Mouse (Mus musculus): ENCODE results near the gene Gkn3. TPM values are rescaled to one million over a fixed set of nuclear protein-coding genes. Genes with fewer than 3 reads are reported as not detected.

The Gkn3 gene
- polyA plus RNA-seq (2014; fragmentation: Nextera tagmentation; extraction: Ambion mirVana): not detected in 2 replicates

DNA sequence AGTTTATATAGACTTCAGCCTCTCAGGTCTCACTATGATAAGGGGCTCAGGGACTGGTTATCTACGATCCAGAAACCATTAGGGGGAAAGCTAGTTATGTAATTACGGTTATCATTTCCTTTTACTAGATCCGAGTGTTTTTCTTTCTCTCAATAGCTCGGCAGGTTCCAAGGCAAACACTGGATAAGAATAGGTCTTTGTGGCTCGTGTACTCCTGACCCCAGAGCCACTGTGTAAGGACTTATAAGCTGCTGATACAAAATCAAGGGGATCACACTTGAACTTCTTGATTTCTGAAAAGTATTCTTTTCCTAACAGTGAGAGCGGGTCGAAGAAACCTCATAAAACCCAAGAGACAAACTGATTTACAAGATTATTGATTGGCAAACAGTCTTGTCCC, at the start of gene Gkn3:
Gene Gkn3, minus strand, starts transcription at position 59 of the 400 bp plus-strand sequence.
- no peak for ATAC-seq (ENCODE audit: low FRiP score, low TSS enrichment)
- 44% methylated on average over 7 of the region's 7 CpGs for WGBS
- Histone ChIP-seq H3K36me3 (ENCODE audit: control insufficient read depth, insufficient read depth, low read length) (no peaks in the 10 kb centered on the region), H3K4me2 (replicated peaks; ENCODE audit: low read depth, low read length) (no peak within 1 kb of the TSS), H3K27me3 (ENCODE audit: control insufficient read depth, insufficient read depth, low read length) (peaks cover 4% of the 10 kb centered on the region), H3K27ac (ENCODE audit: low read depth, low read length) (no peak within 1 kb of the TSS), H3K9me3 (ENCODE audit: control insufficient read depth, low read length) (no peaks in the 10 kb centered on the region), H3K9ac (ENCODE audit: low read depth, low read length) (no peak within 1 kb of the TSS), H3K4me1 (ENCODE audit: control insufficient read depth, insufficient read depth, low read length) (0 out of 2 replicates have a peak, but pooled peaks cover 4% of the 10 kb centered on the region), H3K4me3 (ENCODE audit: low read length) (no peak within 1 kb of the TSS)

DNA sequence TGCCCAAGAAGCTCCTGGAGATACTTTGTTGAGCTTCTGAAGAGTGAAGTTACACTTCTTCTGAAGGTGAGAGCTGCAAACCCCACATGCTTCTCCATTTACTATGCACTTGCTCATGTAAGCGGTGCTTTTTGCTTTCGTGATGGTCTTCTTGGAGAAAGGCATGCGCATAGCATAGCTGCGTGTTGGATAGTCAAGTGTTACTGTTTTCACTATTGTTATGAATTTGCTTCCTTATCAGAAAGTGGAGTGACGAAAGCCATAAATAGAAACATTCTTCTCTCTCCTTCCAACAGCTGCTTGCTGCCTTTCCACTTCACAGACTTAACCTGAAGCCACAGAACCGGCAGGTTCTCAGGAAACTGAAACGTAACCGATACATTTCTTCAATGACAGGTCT, 48.0 kb upstream of the Gkn3 start:
- Histone ChIP-seq H3K4me1 (ENCODE audit: control insufficient read depth, insufficient read depth, low read length) (no peaks in the 10 kb centered on the region), H3K27ac (ENCODE audit: low read depth, low read length) (no peak overlapping the region), H3K4me3 (ENCODE audit: low read length) (no peak overlapping the region), H3K27me3 (ENCODE audit: control insufficient read depth, insufficient read depth, low read length) (no peaks in the 10 kb centered on the region), H3K4me2 (replicated peaks; ENCODE audit: low read depth, low read length) (no peak overlapping the region), H3K9ac (ENCODE audit: low read depth, low read length) (no peak overlapping the region), H3K9me3 (ENCODE audit: control insufficient read depth, low read length) (no peaks in the 10 kb centered on the region), H3K36me3 (ENCODE audit: control insufficient read depth, insufficient read depth, low read length) (no peaks in the 10 kb centered on the region)
- WGBS: 86% methylated on average over 8 of the region's 8 CpGs
- no peak for ATAC-seq (ENCODE audit: low FRiP score, low TSS enrichment)

DNA sequence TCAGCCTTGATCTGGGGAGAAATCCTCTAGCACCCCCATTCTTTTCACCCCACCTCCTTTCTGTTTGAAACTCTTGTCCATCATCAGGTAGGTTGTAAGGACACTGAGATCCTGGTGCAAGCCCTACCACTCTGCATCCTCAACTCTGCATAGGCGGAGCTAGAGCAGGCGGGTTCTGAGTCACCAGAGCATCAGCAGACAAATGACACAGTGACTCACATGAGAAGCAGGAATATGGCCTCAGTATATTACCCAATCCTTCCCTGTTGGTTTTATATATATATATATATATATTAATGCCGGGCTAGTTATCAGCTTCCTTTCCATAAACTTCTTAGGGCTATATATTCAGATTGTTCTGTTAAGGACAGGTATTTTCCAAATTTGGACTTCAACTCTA, 47.1 kb upstream of the Gkn3 start:
- no peaks in the 10 kb centered on the region for H3K4me1 ChIP-seq (ENCODE audit: control insufficient read depth, insufficient read depth, low read length)
- no peak overlapping the region for H3K4me2 ChIP-seq (replicated peaks; ENCODE audit: low read depth, low read length)
- 89% methylated on average over 3 of the region's 3 CpGs for WGBS
- H3K9me3 ChIP-seq (ENCODE audit: control insufficient read depth, low read length): no peaks in the 10 kb centered on the region
- no peaks in the 10 kb centered on the region for H3K27me3 ChIP-seq (ENCODE audit: control insufficient read depth, insufficient read depth, low read length)
- H3K4me3 ChIP-seq (ENCODE audit: low read length): no peak overlapping the region
- H3K36me3 ChIP-seq (ENCODE audit: control insufficient read depth, insufficient read depth, low read length): no peaks in the 10 kb centered on the region
- no peak overlapping the region for H3K27ac ChIP-seq (ENCODE audit: low read depth, low read length)
- no peak overlapping the region for H3K9ac ChIP-seq (ENCODE audit: low read depth, low read length)
- ATAC-seq (ENCODE audit: low FRiP score, low TSS enrichment): no peak

DNA sequence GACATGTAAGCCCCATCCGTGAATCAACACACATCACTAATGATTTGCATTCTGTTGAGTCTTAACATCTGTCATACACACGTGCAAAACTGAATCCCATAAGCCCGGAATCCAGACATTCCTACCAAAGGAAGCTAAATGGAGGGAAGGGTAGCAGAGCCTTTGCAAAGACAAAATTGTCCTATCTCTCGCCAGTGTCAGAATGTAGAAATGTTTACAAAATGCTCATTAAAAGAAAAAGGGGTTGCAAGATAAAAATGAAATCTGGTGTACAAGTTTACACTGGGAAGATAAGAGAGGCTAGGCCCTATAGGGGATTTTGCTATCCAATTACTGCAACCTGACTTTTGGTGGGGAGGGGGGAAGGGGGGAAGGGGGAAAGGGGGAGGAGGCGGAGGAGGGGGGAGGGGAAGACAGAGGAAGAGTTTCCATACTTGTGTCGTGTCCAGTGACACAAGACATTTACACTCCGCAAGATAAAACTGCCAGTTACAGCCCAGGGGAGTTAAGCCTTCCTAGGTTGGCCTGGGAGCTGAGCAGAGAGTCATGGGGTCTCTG, 39.8 kb upstream of the Gkn3 start, which contains the start of gene Bmp10:
Gene Bmp10, plus strand, starts transcription at position 508 of the 558 bp plus-strand sequence.
- no peak within 1 kb of the TSS for H3K4me2 ChIP-seq (replicated peaks; ENCODE audit: low read depth, low read length)
- no peaks in the 10 kb centered on the region for H3K4me1 ChIP-seq (ENCODE audit: control insufficient read depth, insufficient read depth, low read length)
- H3K36me3 ChIP-seq (ENCODE audit: control insufficient read depth, insufficient read depth, low read length): no peaks in the 10 kb centered on the region
- ATAC-seq (ENCODE audit: low FRiP score, low TSS enrichment): no peak
- H3K27me3 ChIP-seq (ENCODE audit: control insufficient read depth, insufficient read depth, low read length): no peaks in the 10 kb centered on the region
- H3K9me3 ChIP-seq (ENCODE audit: control insufficient read depth, low read length): no peaks in the 10 kb centered on the region
- no peak within 1 kb of the TSS for H3K27ac ChIP-seq (ENCODE audit: low read depth, low read length)
- WGBS: 63% methylated on average over 7 of the region's 7 CpGs
- no peak within 1 kb of the TSS for H3K4me3 ChIP-seq (ENCODE audit: low read length)
- H3K9ac ChIP-seq (ENCODE audit: low read depth, low read length): no peak within 1 kb of the TSS

DNA sequence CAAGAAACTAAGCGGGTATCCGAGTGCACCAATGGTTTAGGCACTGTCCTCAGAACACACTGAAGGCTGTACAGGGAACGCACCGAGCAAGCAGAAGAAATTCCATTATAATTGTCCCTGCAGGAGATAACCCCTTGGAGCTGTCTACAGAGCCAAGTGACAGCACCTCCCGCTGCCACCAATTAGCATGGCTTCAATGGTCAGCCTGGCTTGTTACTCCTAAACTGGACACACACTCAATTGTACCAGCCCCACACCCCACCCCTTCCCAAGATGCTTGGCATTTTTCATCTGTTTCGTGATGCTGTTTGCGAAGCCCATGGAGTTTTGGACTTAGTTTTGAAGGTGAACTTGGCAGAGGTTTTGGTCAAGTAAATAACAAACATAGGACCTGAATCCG, 38.9 kb upstream of the Gkn3 start:
- WGBS: 90% methylated on average over 8 of the region's 8 CpGs

DNA sequence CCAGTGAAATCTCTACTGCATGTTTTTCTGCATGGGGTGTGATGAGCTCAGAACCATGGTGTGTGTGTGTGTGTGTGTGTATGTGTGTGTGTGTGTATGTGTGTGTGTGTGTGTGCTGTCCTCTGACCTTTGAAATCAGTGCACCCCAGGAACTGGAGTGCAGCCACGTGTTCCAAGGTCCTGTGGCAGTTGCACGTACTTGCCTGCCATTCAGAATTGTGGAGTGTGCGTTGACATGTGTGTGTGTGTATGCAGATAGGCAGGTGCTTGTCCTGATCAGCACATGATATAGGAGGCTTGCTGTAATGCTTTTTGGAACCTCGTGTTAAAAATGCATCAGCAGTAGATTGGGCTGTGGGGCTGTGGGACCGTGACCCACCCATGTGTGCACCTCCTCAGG, 38.2 kb upstream of the Gkn3 start:
- H3K9ac ChIP-seq (ENCODE audit: low read depth, low read length): no peak overlapping the region
- no peak overlapping the region for H3K4me3 ChIP-seq (ENCODE audit: low read length)
- ATAC-seq (ENCODE audit: low FRiP score, low TSS enrichment): no peak
- 78% methylated on average over 5 of the region's 5 CpGs for WGBS
- H3K4me2 ChIP-seq (replicated peaks; ENCODE audit: low read depth, low read length): no peak overlapping the region
- no peaks in the 10 kb centered on the region for H3K27me3 ChIP-seq (ENCODE audit: control insufficient read depth, insufficient read depth, low read length)
- no peaks in the 10 kb centered on the region for H3K36me3 ChIP-seq (ENCODE audit: control insufficient read depth, insufficient read depth, low read length)
- no peak overlapping the region for H3K27ac ChIP-seq (ENCODE audit: low read depth, low read length)
- H3K4me1 ChIP-seq (ENCODE audit: control insufficient read depth, insufficient read depth, low read length): no peaks in the 10 kb centered on the region
- H3K9me3 ChIP-seq (ENCODE audit: control insufficient read depth, low read length): no peaks in the 10 kb centered on the region

More for the DNA sequence above, 38.9 kb upstream of the Gkn3 start:
- no peak for ATAC-seq (ENCODE audit: low FRiP score, low TSS enrichment)
- H3K27me3 ChIP-seq (ENCODE audit: control insufficient read depth, insufficient read depth, low read length): no peaks in the 10 kb centered on the region
- H3K4me2 ChIP-seq (replicated peaks; ENCODE audit: low read depth, low read length): no peak overlapping the region
- no peak overlapping the region for H3K4me3 ChIP-seq (ENCODE audit: low read length)
- H3K27ac ChIP-seq (ENCODE audit: low read depth, low read length): no peak overlapping the region
- H3K4me1 ChIP-seq (ENCODE audit: control insufficient read depth, insufficient read depth, low read length): no peaks in the 10 kb centered on the region
- H3K36me3 ChIP-seq (ENCODE audit: control insufficient read depth, insufficient read depth, low read length): no peaks in the 10 kb centered on the region
- no peak overlapping the region for H3K9ac ChIP-seq (ENCODE audit: low read depth, low read length)
- no peaks in the 10 kb centered on the region for H3K9me3 ChIP-seq (ENCODE audit: control insufficient read depth, low read length)

DNA sequence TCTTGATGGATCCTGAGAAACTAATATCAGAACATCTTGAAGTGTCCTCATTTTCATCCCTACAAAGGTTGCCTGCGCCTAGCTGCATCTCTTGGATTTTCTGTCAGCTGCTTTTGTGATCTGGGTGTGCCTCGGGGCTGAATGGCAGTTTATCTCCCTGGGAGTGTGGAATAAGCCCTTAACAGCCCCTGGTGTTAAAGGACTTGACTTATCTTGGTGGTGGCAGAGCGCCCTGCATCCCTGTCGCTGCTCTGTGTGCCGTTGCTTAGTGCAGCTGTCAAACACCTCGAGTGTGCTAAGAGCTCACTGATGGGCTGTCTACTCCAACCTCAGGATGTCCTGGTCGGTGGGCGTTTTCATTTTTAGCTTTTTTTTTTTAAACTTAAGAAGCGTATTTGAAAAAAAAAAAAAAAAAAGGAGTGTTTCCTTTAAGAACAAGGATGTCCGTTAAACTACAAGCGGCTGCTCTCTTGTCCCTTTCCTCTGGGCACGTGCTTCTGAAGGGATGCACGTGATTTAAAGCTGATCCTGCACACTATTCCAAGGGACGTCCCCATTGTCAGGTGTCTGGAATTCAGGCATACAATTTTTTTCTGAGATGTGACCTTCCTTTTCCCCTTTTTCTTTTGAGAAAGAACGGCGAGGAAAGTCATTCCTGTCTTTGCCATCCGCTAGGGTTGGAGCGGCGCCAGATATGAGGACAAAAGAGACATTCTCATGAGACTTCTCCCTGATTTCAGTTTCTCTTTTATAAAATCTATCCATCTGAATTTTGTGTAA, 35.5 kb upstream of the Gkn3 start:
- Histone ChIP-seq H3K36me3 (ENCODE audit: control insufficient read depth, insufficient read depth, low read length) (no peaks in the 10 kb centered on the region), H3K9me3 (ENCODE audit: control insufficient read depth, low read length) (no peaks in the 10 kb centered on the region), H3K9ac (ENCODE audit: low read depth, low read length) (no peak overlapping the region), H3K4me3 (ENCODE audit: low read length) (no peak overlapping the region), H3K4me1 (ENCODE audit: control insufficient read depth, insufficient read depth, low read length) (no peaks in the 10 kb centered on the region), H3K27me3 (ENCODE audit: control insufficient read depth, insufficient read depth, low read length) (no peaks in the 10 kb centered on the region), H3K27ac (ENCODE audit: low read depth, low read length) (no peak overlapping the region), H3K4me2 (replicated peaks; ENCODE audit: low read depth, low read length) (no peak overlapping the region)
- 66% methylated on average over 19 of the region's 19 CpGs for WGBS
- no peak for ATAC-seq (ENCODE audit: low FRiP score, low TSS enrichment)

DNA sequence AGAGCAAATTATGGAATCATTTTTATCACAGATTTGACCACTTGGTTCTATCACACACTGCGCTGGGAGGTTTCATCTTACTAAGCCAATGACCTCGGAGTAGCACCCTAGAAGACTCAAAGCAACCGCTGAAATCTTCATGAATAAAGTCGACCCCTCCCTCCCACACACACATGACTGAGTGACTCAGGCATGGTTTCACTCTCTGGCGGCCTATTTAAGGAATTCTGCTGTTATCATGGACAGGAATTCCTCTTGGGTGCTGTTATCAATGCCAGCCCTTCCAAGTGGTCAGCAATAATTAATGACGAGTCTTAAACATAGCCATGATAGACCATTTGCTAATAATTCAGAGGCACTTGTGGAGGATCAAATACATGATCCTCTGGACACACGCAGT, 33.6 kb upstream of the Gkn3 start:
- H3K4me3 ChIP-seq (ENCODE audit: low read length): no peak overlapping the region
- whole genome bisulfite sequencing: 70% methylated on average over 7 of the region's 7 CpGs
- no peaks in the 10 kb centered on the region for H3K9me3 ChIP-seq (ENCODE audit: control insufficient read depth, low read length)
- H3K4me1 ChIP-seq (ENCODE audit: control insufficient read depth, insufficient read depth, low read length): no peaks in the 10 kb centered on the region
- no peaks in the 10 kb centered on the region for H3K36me3 ChIP-seq (ENCODE audit: control insufficient read depth, insufficient read depth, low read length)
- H3K27ac ChIP-seq (ENCODE audit: low read depth, low read length): no peak overlapping the region
- no peak overlapping the region for H3K9ac ChIP-seq (ENCODE audit: low read depth, low read length)
- H3K27me3 ChIP-seq (ENCODE audit: control insufficient read depth, insufficient read depth, low read length): no peaks in the 10 kb centered on the region
- no peak for ATAC-seq (ENCODE audit: low FRiP score, low TSS enrichment)
- H3K4me2 ChIP-seq (replicated peaks; ENCODE audit: low read depth, low read length): no peak overlapping the region

DNA sequence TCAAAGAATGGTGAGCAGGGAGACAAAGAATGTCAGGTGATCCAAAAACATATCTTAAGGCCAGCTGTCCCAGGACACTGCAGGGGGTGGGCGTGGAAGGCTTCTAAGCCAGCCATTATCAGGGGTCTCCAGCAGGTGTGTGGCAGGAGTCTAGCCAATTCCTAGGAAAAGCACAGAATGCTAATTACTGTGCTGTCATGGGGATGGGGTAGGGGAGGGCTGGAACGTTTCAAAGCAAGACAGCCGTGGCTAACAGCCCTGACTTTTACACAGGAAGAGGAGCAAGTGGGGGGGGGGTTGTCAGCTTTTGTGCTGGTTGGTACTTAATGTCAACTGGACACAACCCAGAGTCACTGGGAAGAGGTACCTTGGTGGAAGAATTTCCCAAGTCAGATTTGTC, 23.3 kb upstream of the Gkn3 start:
- H3K4me3 ChIP-seq (ENCODE audit: low read length): no peak overlapping the region
- H3K4me2 ChIP-seq (replicated peaks; ENCODE audit: low read depth, low read length): no peak overlapping the region
- no peaks in the 10 kb centered on the region for H3K27me3 ChIP-seq (ENCODE audit: control insufficient read depth, insufficient read depth, low read length)
- no peak for ATAC-seq (ENCODE audit: low FRiP score, low TSS enrichment)
- H3K4me1 ChIP-seq (ENCODE audit: control insufficient read depth, insufficient read depth, low read length): no peaks in the 10 kb centered on the region
- no peak overlapping the region for H3K9ac ChIP-seq (ENCODE audit: low read depth, low read length)
- H3K9me3 ChIP-seq (ENCODE audit: control insufficient read depth, low read length): no peaks in the 10 kb centered on the region
- H3K36me3 ChIP-seq (ENCODE audit: control insufficient read depth, insufficient read depth, low read length): no peaks in the 10 kb centered on the region
- WGBS: 34% methylated on average over 3 of the region's 3 CpGs
- H3K27ac ChIP-seq (ENCODE audit: low read depth, low read length): no peak overlapping the region

Measured in kidney, embryonic 14.5 days (tissue).